Mouse (Mus musculus): ENCODE measurements around the gene Crip1. TPM values are rescaled to one million over a fixed set of nuclear protein-coding genes. Genes with fewer than 3 reads are reported as not detected.
A peak's percentile ranks its signal among the peaks of the same experiment; 100 is the strongest.

The Crip1 gene
- total and polyA plus RNA-seq, 3 experiments = 282 to 438 TPM; not detected in 1

GRCm38 (mm10) chr12:113100448-113101076 is 45.6 kb upstream of the Crip1 start:
- peaks cover 11 to 35% of the 10 kb centered on the region in 2 experiments; a peak in 3 of 4 replicates for H3K4me1 ChIP-seq (ENCODE audit: control insufficient read depth in 1 of 2, insufficient read depth in 2 of 2, low read length in 2 of 2)
- H3K27ac ChIP-seq (ENCODE audit: control insufficient read depth, low read depth, low read length) = no peak overlapping the region
- no peak overlapping the region for H3K9ac ChIP-seq (ENCODE audit: control insufficient read depth, low read depth, low read length, poor library complexity, severe bottlenecking)
- no peaks in the 10 kb centered on the region for H3K9me3 ChIP-seq (replicated peaks; ENCODE audit: insufficient read depth, low read length)
- 0 out of 4 replicates have a peak, but pooled peaks cover 0 to 1% of the 10 kb centered on the region in 2 experiments for H3K27me3 ChIP-seq (ENCODE audit: control insufficient read depth in 1 of 2, insufficient read depth in 2 of 2, low read length in 2 of 2)
- peaks cover 2 to 21% of the 10 kb centered on the region in 2 experiments for H3K36me3 ChIP-seq (ENCODE audit: control insufficient read depth in 1 of 2, insufficient read depth in 2 of 2, low read length in 2 of 2)
- H3K79me2 ChIP-seq (ENCODE audit: control insufficient read depth, insufficient read depth, low read length, poor library complexity) = peaks cover 75% of the 10 kb centered on the region
- peak in 1 of 2 experiments; percentile 43; a peak in 1 of 4 replicates for TF ChIP-seq POLR2A (IDR thresholded peaks at IDR 0.05; ENCODE audit: control insufficient read depth in 1 of 2, insufficient read depth in 1 of 2, low read depth in 1 of 2, low read length in 2 of 2, poor library complexity in 1 of 2)
- TF ChIP-seq JUND (IDR thresholded peaks at IDR 0.05; ENCODE audit: low read depth, low read length) = no peak
- TF ChIP-seq NELFE (IDR thresholded peaks at IDR 0.05; ENCODE audit: low read depth, low read length) = no peak
- no peak overlapping the region for H3K4me3 ChIP-seq (ENCODE audit: control insufficient read depth in 1 of 2, insufficient read depth in 1 of 2, low read depth in 2 of 2, low read length in 2 of 2)
- peak; percentile 59 for DNase-seq (ENCODE audit: low read depth, low spot score)

- DNase-seq (ENCODE audit: low read depth, low spot score) = no peak
- TF ChIP-seq MYB (IDR thresholded peaks at IDR 0.05; ENCODE audit: low read depth, low read length) (no peak), SMC3 (IDR thresholded peaks at IDR 0.05; ENCODE audit: low read depth, low read length) (no peak), USF1 (IDR thresholded peaks at IDR 0.05; ENCODE audit: low read depth, low read length) (no peak), GATA1 (IDR thresholded peaks at IDR 0.05; ENCODE audit: low read depth, low read length) (no peak), JUND (IDR thresholded peaks at IDR 0.05; ENCODE audit: low read depth, low read length) (no peak), ZC3H11A (IDR thresholded peaks at IDR 0.05; ENCODE audit: low read depth, low read length) (no peak), ZNF384 (IDR thresholded peaks at IDR 0.05; ENCODE audit: low read depth, low read length) (no peak)
- Histone ChIP-seq H3K4me1 (ENCODE audit: control insufficient read depth in 1 of 2, insufficient read depth in 2 of 2, low read length in 2 of 2) (peaks cover 17 to 44% of the 10 kb centered on the region in 2 experiments), H3K27me3 (ENCODE audit: control insufficient read depth in 1 of 2, insufficient read depth in 2 of 2, low read length in 2 of 2) (no peaks in the 10 kb centered on the region), H3K4me3 (ENCODE audit: control insufficient read depth in 1 of 2, insufficient read depth in 1 of 2, low read depth in 2 of 2, low read length in 2 of 2) (no peak overlapping the region), H3K36me3 (ENCODE audit: control insufficient read depth in 1 of 2, insufficient read depth in 2 of 2, low read length in 2 of 2) (peaks cover 2 to 28% of the 10 kb centered on the region in 2 experiments), H3K27ac (ENCODE audit: control insufficient read depth, low read depth, low read length) (no peak overlapping the region), H3K9ac (ENCODE audit: control insufficient read depth, low read depth, low read length, poor library complexity, severe bottlenecking) (no peak overlapping the region), H3K9me3 (replicated peaks; ENCODE audit: insufficient read depth, low read length) (no peaks in the 10 kb centered on the region), H3K79me2 (ENCODE audit: control insufficient read depth, insufficient read depth, low read length, poor library complexity) (peaks cover 84% of the 10 kb centered on the region)
Observed at GRCm38 (mm10) chr12:113101251-113101960, 44.7 kb upstream of the Crip1 start.

- H3K4me3 ChIP-seq (ENCODE audit: control insufficient read depth in 1 of 2, insufficient read depth in 1 of 2, low read depth in 2 of 2, low read length in 2 of 2) = no peak overlapping the region
- peaks cover 25 to 45% of the 10 kb centered on the region in 2 experiments for H3K4me1 ChIP-seq (ENCODE audit: control insufficient read depth in 1 of 2, insufficient read depth in 2 of 2, low read length in 2 of 2)
- TF ChIP-seq ELF1 (IDR thresholded peaks at IDR 0.05; ENCODE audit: low read depth, low read length) (no peak), CTCF (IDR thresholded peaks at IDR 0.05 in 2 of 3, conservative IDR thresholded peaks at IDR 0.05 in 1 of 3; ENCODE audit: control insufficient read depth in 1 of 3, insufficient read depth in 1 of 3, low read depth in 2 of 3, low read length in 3 of 3, poor library complexity in 1 of 3, severe bottlenecking in 1 of 3) (peak in 1 of 3 experiments; percentile 54; a peak in 2 of 6 replicates), ZC3H11A (IDR thresholded peaks at IDR 0.05; ENCODE audit: low read depth, low read length) (no peak), CHD2 (IDR thresholded peaks at IDR 0.05; ENCODE audit: low read length) (no peak), RCOR1 (IDR thresholded peaks at IDR 0.05; ENCODE audit: low read depth, low read length) (no peak), POLR2AphosphoS5 (IDR thresholded peaks at IDR 0.05; ENCODE audit: borderline replicate concordance, low read depth, low read length) (no peak)
- no peak overlapping the region for H3K9ac ChIP-seq (ENCODE audit: control insufficient read depth, low read depth, low read length, poor library complexity, severe bottlenecking)
- no peaks in the 10 kb centered on the region for H3K9me3 ChIP-seq (replicated peaks; ENCODE audit: insufficient read depth, low read length)
- no peaks in the 10 kb centered on the region for H3K27me3 ChIP-seq (ENCODE audit: control insufficient read depth in 1 of 2, insufficient read depth in 2 of 2, low read length in 2 of 2)
- peaks cover 88% of the 10 kb centered on the region for H3K79me2 ChIP-seq (ENCODE audit: control insufficient read depth, insufficient read depth, low read length, poor library complexity)
- H3K27ac ChIP-seq (ENCODE audit: control insufficient read depth, low read depth, low read length) = no peak overlapping the region
- DNase-seq (ENCODE audit: low read depth, low spot score) = peak; percentile 79
- H3K36me3 ChIP-seq (ENCODE audit: control insufficient read depth in 1 of 2, insufficient read depth in 2 of 2, low read length in 2 of 2) = peaks cover 2 to 36% of the 10 kb centered on the region in 2 experiments
Observed at GRCm38 (mm10) chr12:113102461-113102860, 43.7 kb upstream of the Crip1 start.
